Mouse (Mus musculus) thymus, postnatal 0 days (tissue): Measurements from ENCODE around the gene Lrrn1. TPM values are rescaled to one million over a fixed set of nuclear protein-coding genes. Genes with fewer than 3 reads are reported as not detected.

ENCODE experiments used
- DNase-seq: peaks from one replicate; pipeline ENCODE4 v3.0.0-alpha.2; 2015; ENCODE audit warnings: low spot score
- polyA plus RNA-seq: library from polyadenylated mRNA; unstranded; fragments of >200 nt; fragmentation: Nextera tagmentation; extraction: Ambion mirVana; gene quantifications from 2 replicates; pipeline ENCODE4 v1.2.1, GENCODE M21; 2015

The Lrrn1 gene
- polyA plus RNA-seq, 1 experiment from 2014 or later, result 0.35 TPM

DNA sequence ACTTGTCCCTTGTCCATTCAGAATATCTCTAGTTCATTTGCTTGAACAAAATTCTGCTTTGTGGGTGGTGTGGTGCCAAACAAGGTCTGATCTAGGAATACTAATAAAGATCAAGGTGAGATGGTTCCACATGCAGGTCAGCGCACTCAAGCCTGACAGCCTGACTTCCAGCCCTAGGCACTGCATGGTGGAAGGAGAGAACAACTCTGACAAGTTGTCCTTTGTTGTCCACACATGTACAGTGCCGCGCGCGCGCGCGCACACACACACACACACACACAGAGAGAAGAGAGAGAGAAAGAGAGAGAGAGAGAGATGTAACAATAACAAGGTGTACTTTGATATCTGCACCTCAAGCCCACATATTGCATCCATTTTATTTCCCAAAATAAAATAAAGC is 47.7 kb downstream of the Lrrn1 start:
- DNase-seq, result no peak

DNA sequence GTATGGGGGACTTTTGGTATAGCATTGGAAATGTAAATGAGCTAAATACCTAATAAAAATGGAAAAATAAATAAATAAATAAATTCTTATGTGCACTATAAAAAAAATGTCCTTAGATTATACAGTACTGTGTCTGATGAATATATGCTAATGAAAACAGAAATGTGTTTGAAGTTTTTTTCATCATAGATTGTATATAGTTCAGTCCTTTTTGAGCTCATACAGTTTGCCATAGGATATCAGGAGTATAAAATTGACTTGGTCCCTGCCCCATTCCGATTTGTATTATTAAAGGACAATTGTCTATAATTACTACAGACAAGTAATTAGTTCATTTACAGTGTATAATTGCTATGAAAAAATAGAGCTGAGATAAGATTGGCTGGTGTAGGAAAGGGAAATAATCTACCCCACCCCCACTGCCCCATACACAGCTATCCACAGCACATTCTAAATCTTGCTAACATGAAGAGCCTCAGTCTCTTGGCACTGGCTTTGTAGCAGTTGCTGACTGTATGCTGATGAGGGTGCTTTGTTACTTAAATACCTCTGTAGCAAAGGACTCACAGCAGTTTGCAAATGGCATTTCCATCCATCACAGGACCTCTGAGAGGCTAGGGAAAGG is 54.3 kb downstream of the Lrrn1 start:
- no peak for DNase-seq

DNA sequence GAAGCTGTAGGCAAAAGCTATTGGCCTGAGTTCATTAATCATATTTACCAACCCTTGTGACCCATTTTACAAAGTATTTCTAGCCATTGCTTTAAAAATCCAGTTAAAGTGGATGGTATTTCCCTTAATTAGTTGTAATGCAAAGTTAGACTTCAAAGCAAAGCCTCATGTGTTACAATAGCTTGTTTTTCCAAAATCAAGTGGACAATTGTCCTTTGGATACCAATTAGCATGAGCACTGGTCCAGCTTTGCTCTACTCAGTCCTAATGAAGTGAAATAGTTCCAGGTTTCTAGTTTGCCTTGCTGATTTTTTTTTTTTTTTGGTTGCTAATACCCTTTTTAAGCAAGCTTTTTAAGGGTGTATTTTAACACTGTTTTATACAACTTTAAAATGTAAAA is 75.6 kb downstream of the Lrrn1 start:
- DNase-seq, result no peak

DNA sequence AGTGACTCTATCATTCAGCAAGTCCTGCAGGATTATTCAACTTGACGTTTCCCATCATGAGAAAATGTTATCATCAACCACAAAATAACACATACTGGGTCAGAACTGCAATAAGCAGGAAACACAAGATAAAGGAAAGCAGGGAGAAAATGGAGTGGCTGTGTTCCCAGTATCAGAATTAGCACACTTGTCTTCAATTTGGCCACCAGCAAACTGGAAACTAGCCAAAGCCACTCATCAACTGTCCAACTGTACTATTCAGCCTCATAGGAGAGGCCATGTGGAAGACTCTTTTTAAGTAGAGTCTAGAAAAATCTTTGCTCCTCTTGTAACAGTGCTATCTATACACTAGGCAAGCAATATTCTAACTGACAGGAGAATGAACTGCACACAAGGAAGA is 84.7 kb downstream of the Lrrn1 start:
- DNase-seq, result no peak
